Mouse (Mus musculus) mature B cell (primary cell): ENCODE data around the gene Mpc1.
"Not testable (repeated sequence)": the region's sequence is repeated elsewhere in the genome, so short reads cannot be mapped to it uniquely, and the experiment has no call there.

ENCODE experiments used
- in situ Hi-C: fragments of 300-500 bp; cut with MboI; formaldehyde crosslinking; loops from 2 replicates; pipeline ENCODE4 v1.14.3; 2019

Mpc1 gene

GRCm38 (mm10) chr17:8328511-8329174, 45.9 kb downstream of the Mpc1 start:
- in situ Hi-C loops = no loop called here

- in situ Hi-C loops = no loop called here
Measured at GRCm38 (mm10) chr17:8330602-8331001, 47.9 kb downstream of the Mpc1 start.

- in situ Hi-C loops = not testable (repeated sequence)
Measured at GRCm38 (mm10) chr17:8337159-8337558, 54.5 kb downstream of the Mpc1 start, which contains the start of gene Prr18. Prr18 (plus strand) TSS chr17:8337459.

GRCm38 (mm10) chr17:8339666-8340374, 57.1 kb downstream of the Mpc1 start:
- in situ Hi-C loops = no loop called here

DNA sequence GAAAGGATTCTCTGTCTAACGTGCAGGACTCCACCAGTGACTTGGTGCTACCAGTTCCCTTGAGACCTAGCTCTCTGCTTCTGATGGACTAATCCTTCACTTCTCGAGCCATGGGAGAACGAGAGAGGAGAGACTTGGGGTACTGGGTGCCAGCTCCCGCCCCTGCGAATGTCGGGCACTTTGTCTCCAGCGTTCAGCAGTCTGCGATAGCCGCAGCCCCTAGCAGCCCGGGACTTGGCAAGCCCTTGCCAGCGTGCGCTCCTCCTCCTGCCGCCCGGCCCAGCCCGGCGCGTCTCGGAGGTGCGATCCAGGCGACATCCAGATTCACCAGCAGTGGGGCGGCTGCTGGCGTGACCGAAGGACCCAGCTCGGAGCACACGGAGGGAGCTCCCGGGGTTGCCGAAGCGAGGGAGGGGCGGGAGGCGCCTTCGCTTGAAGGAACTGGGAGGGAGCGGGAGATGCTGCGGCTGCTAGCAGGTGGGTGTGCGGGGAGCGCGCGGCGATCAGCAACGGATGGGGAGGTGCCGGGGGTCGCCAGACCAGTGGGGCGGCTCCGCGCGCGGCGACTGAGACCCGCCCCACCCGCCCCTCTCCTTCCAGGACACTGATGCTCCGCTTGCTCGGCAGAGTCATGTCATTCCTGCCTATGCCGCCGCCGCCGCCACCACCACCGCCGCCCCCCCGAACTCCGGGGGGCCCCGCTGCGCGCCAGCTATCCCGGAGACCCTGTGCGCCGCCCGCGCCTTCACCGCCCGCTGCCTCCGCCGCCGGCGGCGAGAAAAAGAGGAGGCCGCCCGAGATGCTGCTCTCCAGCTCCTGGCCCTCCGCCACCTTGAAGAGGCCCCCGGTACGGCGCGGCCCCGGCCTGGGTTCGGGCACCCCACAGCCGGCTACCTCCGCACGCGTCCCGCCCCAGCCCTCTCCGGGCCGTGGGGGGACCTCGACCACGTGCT, 58.0 kb downstream of the Mpc1 start:
- in situ Hi-C loops = no loop called here

DNA sequence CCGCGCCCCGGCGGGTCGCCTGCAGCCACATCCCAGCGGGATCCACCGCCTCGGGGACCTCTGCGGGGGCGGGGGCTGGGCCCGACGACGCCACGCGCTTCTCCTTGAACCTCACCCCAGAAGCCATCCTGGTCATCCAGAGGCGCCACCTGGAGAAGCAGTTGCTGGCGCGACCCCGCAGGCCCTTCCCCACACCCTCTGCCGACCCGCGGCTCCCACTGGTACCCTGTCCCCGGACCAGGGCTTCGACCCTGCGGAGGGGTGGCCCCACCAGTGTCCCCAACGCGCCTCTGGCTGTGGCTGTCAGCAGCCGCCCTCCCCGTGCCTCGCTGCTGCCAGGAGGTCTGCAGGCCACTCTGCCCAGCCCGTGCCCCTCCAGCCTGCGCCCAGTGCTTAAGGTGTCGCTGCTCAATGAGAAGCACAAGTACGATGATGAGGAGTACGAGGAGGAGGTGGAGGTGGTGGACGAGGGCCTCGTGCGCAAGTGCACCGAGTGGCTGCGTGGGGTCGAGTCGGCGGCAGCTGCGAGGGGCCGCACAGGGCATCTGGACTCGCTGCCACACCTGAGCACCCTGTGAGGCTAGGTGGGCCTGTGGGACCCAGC, 58.8 kb downstream of the Mpc1 start:
- in situ Hi-C loops = no loop called here

GRCm38 (mm10) chr17:8342706-8343105, 60.0 kb downstream of the Mpc1 start:
- in situ Hi-C loops = no loop called here

- in situ Hi-C loops = no loop called here
Measured at GRCm38 (mm10) chr17:8343416-8343815, 60.7 kb downstream of the Mpc1 start.
